Mouse (Mus musculus) midbrain, embryonic 14.5 days (tissue): ENCODE data around the gene Sfxn3. TPM values are rescaled to one million over a fixed set of nuclear protein-coding genes. Genes with fewer than 3 reads are reported as not detected.

ENCODE experiments used
- ATAC-seq: fragments of 200-750 bp; cut with Nextera tagmentation; 2 replicates; pipeline ENCODE4 v1.8.0; 2017; ENCODE audit warnings: moderate number of reproducible peaks, moderate library complexity; ENCODE audit not compliant: low FRiP score, low TSS enrichment
- DNase-seq: peaks from one replicate; pipeline ENCODE4 v3.0.0-alpha.2; 2015
- H3K27ac ChIP-seq: fragments of 300-500 bp; sonication (generic); replicated peaks from 2 replicates; pipeline ENCODE4 v1.5.1; 2014; ENCODE audit warnings: mild to moderate bottlenecking, low read depth, low read length, moderate library complexity
- H3K27me3 ChIP-seq: fragments of 300-500 bp; sonication (generic); 2 replicates; pipeline ENCODE4 v1.6.1; 2014; ENCODE audit warnings: low read length, control low read depth, mixed read lengths; ENCODE audit not compliant: control insufficient read depth, insufficient read depth
- H3K36me3 ChIP-seq: fragments of 300-500 bp; sonication (generic); 2 replicates; pipeline ENCODE4 v1.6.1; 2014; ENCODE audit warnings: low read length, control low read depth; ENCODE audit not compliant: control insufficient read depth, insufficient read depth
- H3K4me1 ChIP-seq: fragments of 300-500 bp; sonication (generic); 2 replicates; pipeline ENCODE4 v1.6.1; 2014; ENCODE audit warnings: mild to moderate bottlenecking, antibody characterized with exemption, low read length, control low read depth; ENCODE audit not compliant: control insufficient read depth, insufficient read depth
- H3K4me2 ChIP-seq: fragments of 300-500 bp; sonication (generic); 2 replicates; pipeline ENCODE4 v1.6.1; 2014; ENCODE audit warnings: mild to moderate bottlenecking, low read length, moderate library complexity
- H3K4me3 ChIP-seq: fragments of 300-500 bp; sonication (generic); replicated peaks from 2 replicates; pipeline ENCODE4 v1.5.1; 2014; ENCODE audit warnings: low read depth, low read length
- H3K9ac ChIP-seq: fragments of 300-500 bp; sonication (generic); replicated peaks from 2 replicates; pipeline ENCODE4 v1.6.1; 2014; ENCODE audit warnings: mild to moderate bottlenecking, low read length, moderate library complexity
- H3K9me3 ChIP-seq: fragments of 300-500 bp; sonication (generic); 2 replicates; pipeline ENCODE4 v1.6.1; 2016; ENCODE audit warnings: low read length, control low read depth, mixed read lengths; ENCODE audit not compliant: control insufficient read depth
- WGBS: fragments of 180-500 bp; shearing (Covaris S2); extraction: QIAGEN DNeasy Blood & Tissue Kit; methylation state at CpG from one replicate; pipeline ENCODE4 v1.1.7; 2014; 5-methylcytosine and 5-hydroxymethylcytosine counted together
- polyA plus RNA-seq: library from polyadenylated mRNA; unstranded; fragments of >200 nt; fragmentation: Nextera tagmentation; extraction: Ambion mirVana; gene quantifications from 2 replicates; pipeline ENCODE4 v1.2.1, GENCODE M21; 2014

Sfxn3 gene
- polyA plus RNA-seq, 1 experiment from 2014 or later: 71.1 TPM

- DNase-seq (no peak), ATAC-seq (no peak)
- H3K4me2 ChIP-seq: peak overlapping the region; percentile 95
- 0 out of 2 replicates have a peak overlapping the region, but pooled peaks have one; percentile 50 for H3K27ac ChIP-seq
- no peaks in the 10 kb centered on the region for H3K9me3 ChIP-seq
- H3K4me1 ChIP-seq: peaks cover 18% of the 10 kb centered on the region
- 92% methylated on average over 20 of the region's 20 CpGs for WGBS
- H3K36me3 ChIP-seq: peaks cover 45% of the 10 kb centered on the region
- peak overlapping the region; percentile 76; the same call in 1 of the 2 replicates for H3K9ac ChIP-seq
- peak overlapping the region; percentile 92; the same call in 1 of the 2 replicates for H3K4me3 ChIP-seq
- no peaks in the 10 kb centered on the region for H3K27me3 ChIP-seq
These were observed 39.7 kb upstream of the Sfxn3 start for GRCm38 (mm10) chr19:45007425-45008191.

DNA sequence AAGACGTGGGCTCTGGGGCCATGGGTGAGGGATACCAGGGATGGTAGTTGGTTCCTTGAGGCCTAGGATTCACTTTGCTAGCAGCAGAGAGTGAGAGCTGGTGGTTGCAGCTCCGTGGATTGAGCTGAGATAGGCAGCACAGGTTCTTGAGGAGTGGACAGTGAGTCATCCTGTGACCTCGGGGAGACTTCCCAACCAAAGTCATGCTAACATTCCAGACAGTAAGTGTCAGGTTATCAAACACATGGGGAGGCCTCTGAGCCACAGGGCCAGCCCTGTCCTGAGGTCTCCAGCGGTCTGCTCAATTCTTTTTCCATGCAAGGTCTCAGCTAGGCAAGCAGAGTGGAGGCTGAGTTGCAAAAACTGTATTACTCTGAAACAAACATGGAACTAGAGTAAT, 36.7 kb upstream of the Sfxn3 start:
- DNase-seq (no peak), ATAC-seq (no peak)
- Histone ChIP-seq H3K4me3 (no peak overlapping the region), H3K27me3 (no peaks in the 10 kb centered on the region), H3K9ac (no peak overlapping the region), H3K36me3 (peaks cover 25% of the 10 kb centered on the region), H3K4me2 (no peak overlapping the region), H3K27ac (no peak overlapping the region), H3K9me3 (no peaks in the 10 kb centered on the region), H3K4me1 (peaks cover 21% of the 10 kb centered on the region)
- 92% methylated on average over 4 of the region's 4 CpGs for WGBS

DNA sequence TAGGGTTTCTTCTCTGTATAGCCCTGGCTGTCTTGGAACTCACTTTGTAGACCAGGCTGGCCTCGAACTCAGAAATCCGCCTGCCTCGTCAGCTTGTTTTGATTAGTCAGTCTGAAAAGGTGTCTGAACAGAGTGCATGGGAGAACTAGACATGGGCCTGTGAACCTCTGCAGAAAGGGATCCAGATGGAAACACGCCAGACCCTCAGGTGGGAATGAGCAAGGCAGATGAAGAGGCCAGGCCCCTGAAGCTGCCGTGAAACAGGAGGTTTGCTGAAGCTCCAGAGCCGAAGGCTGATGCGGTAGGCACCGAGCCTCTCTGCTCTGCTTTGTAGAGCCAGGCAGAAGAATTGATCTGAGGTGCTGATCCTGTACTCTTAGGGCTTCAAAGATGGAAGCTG, 35.1 kb upstream of the Sfxn3 start:
- H3K36me3 ChIP-seq: peaks cover 25% of the 10 kb centered on the region
- H3K4me1 ChIP-seq: peaks cover 29% of the 10 kb centered on the region
- ATAC-seq: no peak
- no peaks in the 10 kb centered on the region for H3K27me3 ChIP-seq
- H3K4me3 ChIP-seq: no peak overlapping the region
- WGBS: 87% methylated on average over 8 of the region's 8 CpGs
- H3K9ac ChIP-seq: no peak overlapping the region; the same call in 1 of the 2 replicates
- no peaks in the 10 kb centered on the region for H3K9me3 ChIP-seq
- no peak overlapping the region for H3K4me2 ChIP-seq
- no peak for DNase-seq
- peak overlapping the region; percentile 62 for H3K27ac ChIP-seq

- no peak for ATAC-seq
- H3K36me3 ChIP-seq: peaks cover 25% of the 10 kb centered on the region
- H3K4me1 ChIP-seq: peaks cover 27% of the 10 kb centered on the region
- H3K27me3 ChIP-seq: no peaks in the 10 kb centered on the region
- 30% methylated on average over 6 of the region's 6 CpGs for WGBS
- H3K9me3 ChIP-seq: no peaks in the 10 kb centered on the region
- no peak overlapping the region for H3K4me3 ChIP-seq
- peak overlapping the region; percentile 62 for H3K27ac ChIP-seq
- no peak overlapping the region; the same call in 1 of the 2 replicates for H3K9ac ChIP-seq
- no peak overlapping the region for H3K4me2 ChIP-seq
- peak; percentile 79 for DNase-seq
These were observed 34.7 kb upstream of the Sfxn3 start for GRCm38 (mm10) chr19:45012636-45013035.

DNA sequence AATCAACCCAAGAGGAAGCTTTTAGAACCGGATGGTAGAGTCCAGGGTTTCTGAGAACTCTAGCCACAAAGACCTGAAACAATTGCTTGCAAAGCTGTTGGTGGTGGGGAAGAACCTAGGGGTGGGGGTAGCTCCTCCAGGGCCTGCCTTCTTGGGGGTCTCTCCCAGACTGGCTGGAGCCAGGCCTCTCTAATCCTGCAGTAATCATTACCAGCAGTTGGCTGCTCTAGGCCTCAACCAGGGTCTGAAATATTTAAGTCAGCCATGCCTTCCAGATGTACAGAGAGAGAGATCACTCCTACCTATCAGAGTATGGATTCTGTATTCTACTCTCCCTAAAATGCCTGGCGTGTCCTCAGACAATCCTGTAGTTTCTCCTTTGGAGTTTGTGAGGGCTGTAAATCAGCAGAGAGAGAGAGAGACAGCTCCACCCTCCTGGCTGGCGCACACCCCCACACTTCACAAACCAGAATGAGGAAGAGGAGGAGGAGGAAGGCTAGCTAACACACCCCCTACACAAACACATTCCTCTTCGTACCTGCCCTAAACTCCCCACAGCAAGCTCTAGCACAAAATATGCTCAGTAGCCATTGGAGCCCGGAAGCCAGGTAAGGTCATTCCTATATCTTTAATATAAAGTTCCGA, 33.6 kb upstream of the Sfxn3 start:
- Histone ChIP-seq H3K4me2 (no peak overlapping the region), H3K27me3 (no peaks in the 10 kb centered on the region), H3K9ac (no peak overlapping the region), H3K27ac (no peak overlapping the region), H3K9me3 (no peaks in the 10 kb centered on the region), H3K4me3 (no peak overlapping the region), H3K36me3 (peaks cover 25% of the 10 kb centered on the region), H3K4me1 (peaks cover 30% of the 10 kb centered on the region)
- ATAC-seq (no peak), DNase-seq (no peak)
- WGBS: 71% methylated on average over 6 of the region's 6 CpGs

GRCm38 (mm10) chr19:45014335-45014971, 32.9 kb upstream of the Sfxn3 start, which contains the start of gene Lzts2:
Gene Lzts2 (plus strand): TSS chr19:45014414.
- DNase-seq: no peak
- peak within 1 kb of the TSS; percentile 26 for H3K4me3 ChIP-seq
- peaks cover 38% of the 10 kb centered on the region for H3K4me1 ChIP-seq
- no peaks in the 10 kb centered on the region for H3K27me3 ChIP-seq
- WGBS: 18% methylated on average over 10 of the region's 10 CpGs
- peaks cover 23% of the 10 kb centered on the region for H3K36me3 ChIP-seq
- H3K27ac ChIP-seq: no peak within 1 kb of the TSS
- H3K9me3 ChIP-seq: no peaks in the 10 kb centered on the region
- H3K4me2 ChIP-seq: peak within 1 kb of the TSS; percentile 90
- ATAC-seq: no peak
- peak within 1 kb of the TSS; percentile 31; the same call in 1 of the 2 replicates for H3K9ac ChIP-seq

DNA sequence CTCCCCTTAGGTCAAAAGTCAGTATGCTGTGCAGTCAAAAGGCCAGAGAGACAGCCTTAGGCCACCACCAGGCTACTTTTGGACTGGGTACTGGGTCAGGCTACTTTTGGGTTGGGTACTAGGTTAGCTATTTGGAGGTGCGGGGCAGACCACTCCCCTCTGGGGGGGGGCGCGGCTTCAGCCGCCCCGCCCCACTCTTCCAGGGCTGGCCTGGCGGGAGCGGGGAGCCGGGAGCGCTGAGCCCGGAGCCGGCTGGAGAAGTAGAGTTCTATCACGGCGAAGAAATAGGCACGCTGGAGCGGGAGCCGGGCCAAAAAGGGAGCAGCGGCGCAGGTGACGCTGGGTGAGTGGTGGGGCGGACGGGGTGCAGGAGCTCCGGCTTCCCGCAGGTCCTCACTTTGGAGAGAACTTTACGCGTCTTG, 32.3 kb upstream of the Sfxn3 start:
- Histone ChIP-seq H3K4me1 (peaks cover 40% of the 10 kb centered on the region), H3K4me2 (peak overlapping the region; percentile 90), H3K36me3 (peaks cover 21% of the 10 kb centered on the region), H3K27ac (no peak overlapping the region), H3K27me3 (no peaks in the 10 kb centered on the region), H3K4me3 (peak overlapping the region; percentile 26), H3K9me3 (no peaks in the 10 kb centered on the region), H3K9ac (peak overlapping the region; percentile 31; the same call in 1 of the 2 replicates)
- 1% methylated on average over 25 of the region's 25 CpGs for WGBS
- no peak for ATAC-seq
- peak; percentile 50 for DNase-seq

DNA sequence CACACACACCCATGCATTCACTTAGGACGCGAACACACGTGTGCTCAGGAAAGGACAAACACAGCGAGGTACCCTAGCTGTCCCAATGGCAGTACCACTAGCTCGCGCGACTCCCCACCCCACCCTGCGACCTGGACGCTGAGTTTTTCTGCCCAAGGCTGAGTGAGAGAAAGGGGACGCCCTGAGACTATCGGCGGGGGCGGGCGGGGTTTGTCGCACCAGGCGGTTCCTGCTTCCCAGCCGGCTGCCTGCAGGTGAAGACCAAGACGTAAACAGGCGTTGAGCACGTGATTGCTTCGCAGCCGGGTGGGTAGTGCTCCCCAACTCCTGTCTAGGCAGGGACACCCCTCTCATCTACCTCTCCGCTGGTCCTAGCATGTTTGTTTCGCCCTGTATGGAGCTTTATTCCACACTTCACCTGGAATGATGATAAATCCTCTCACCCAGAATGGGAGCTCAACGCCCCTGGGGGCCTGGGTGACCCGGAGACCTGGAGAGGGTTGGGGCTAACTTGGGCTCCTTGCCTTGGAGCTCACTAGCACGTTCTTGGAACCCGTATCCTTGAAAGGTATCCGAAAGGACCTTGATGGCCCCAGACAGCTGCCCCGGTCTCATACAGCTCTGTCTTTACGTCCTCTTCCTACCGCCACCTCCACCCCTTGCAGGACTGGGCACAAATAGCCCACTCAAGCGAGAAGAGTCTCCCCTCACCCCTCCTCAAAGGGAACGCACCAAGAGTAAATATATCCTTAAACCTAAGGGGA, 31.6 kb upstream of the Sfxn3 start:
- 2% methylated on average over 34 of the region's 34 CpGs for whole genome bisulfite sequencing
- H3K27ac ChIP-seq: peak overlapping the region; percentile 95

More for the DNA sequence above, 31.6 kb upstream of the Sfxn3 start:
- peak overlapping the region; percentile 26 for H3K4me3 ChIP-seq
- peak overlapping the region; percentile 17 for H3K9ac ChIP-seq
- no peak for ATAC-seq
- H3K27me3 ChIP-seq: no peaks in the 10 kb centered on the region
- peak; percentile 52 for DNase-seq
- H3K9me3 ChIP-seq: no peaks in the 10 kb centered on the region
- peaks cover 14% of the 10 kb centered on the region for H3K36me3 ChIP-seq
- H3K4me1 ChIP-seq: peaks cover 46% of the 10 kb centered on the region
- H3K4me2 ChIP-seq: peak overlapping the region; percentile 90
